Mouse (Mus musculus) ES-E14 (cell line): ENCODE results near the gene Spink8.

Experiments
- HCFC1 ChIP-seq: IDR thresholded peaks from 2 replicates; pipeline ENCODE4 v1.6.1; 2012; ENCODE audit warnings: low read length, inconsistent platforms, borderline replicate concordance; ENCODE audit not compliant: insufficient read depth
- MAFK ChIP-seq: IDR thresholded peaks from 2 replicates; pipeline ENCODE4 v1.6.1; 2014; ENCODE audit warnings: mild to moderate bottlenecking, low read depth, low read length, inconsistent platforms; ENCODE audit not compliant: insufficient read depth

- no peak for TF ChIP-seq HCFC1
- TF ChIP-seq MAFK = no peak
Measured at GRCm38 (mm10) chr9:109825739-109826138, 13.7 kb downstream of the Spink8 start.
